Mouse (Mus musculus): ENCODE results near the gene Actn2. TPM values are rescaled to one million over a fixed set of nuclear protein-coding genes. Genes with fewer than 3 reads are reported as not detected.

Gene Actn2
- polyA plus RNA-seq, 1 experiment from 2014 or later = 3.8 TPM

- WGBS = 70% methylated on average over 4 of the region's 4 CpGs
- H3K4me2 ChIP-seq (ENCODE audit: low read length) = no peak overlapping the region
- no peaks in the 10 kb centered on the region for H3K9me3 ChIP-seq (ENCODE audit: control insufficient read depth, low read length)
- H3K4me3 ChIP-seq (ENCODE audit: low read length) = no peak overlapping the region
- no peaks in the 10 kb centered on the region for H3K36me3 ChIP-seq (ENCODE audit: control insufficient read depth, insufficient read depth, low read length)
- H3K27ac ChIP-seq (ENCODE audit: low read depth, low read length) = no peak overlapping the region
- ATAC-seq = no peak
- H3K9ac ChIP-seq (ENCODE audit: low read depth, low read length) = no peak overlapping the region
- H3K27me3 ChIP-seq (replicated peaks; ENCODE audit: control insufficient read depth, insufficient read depth, low read length) = no peaks in the 10 kb centered on the region
- H3K4me1 ChIP-seq (ENCODE audit: control insufficient read depth, insufficient read depth, low read depth, low read length) = no peaks in the 10 kb centered on the region
These were observed 15.6 kb upstream of the Actn2 start for GRCm38 (mm10) chr13:12356184-12356583.

GRCm38 (mm10) chr13:12349197-12349824, 8.8 kb upstream of the Actn2 start:
- 84% methylated on average over 13 of the region's 13 CpGs for WGBS
- H3K36me3 ChIP-seq (ENCODE audit: control insufficient read depth, insufficient read depth, low read length) = no peaks in the 10 kb centered on the region
- H3K4me2 ChIP-seq (ENCODE audit: low read length) = no peak overlapping the region
- no peak overlapping the region for H3K27ac ChIP-seq (ENCODE audit: low read depth, low read length)
- H3K27me3 ChIP-seq (replicated peaks; ENCODE audit: control insufficient read depth, insufficient read depth, low read length) = no peaks in the 10 kb centered on the region
- no peak overlapping the region for H3K9ac ChIP-seq (ENCODE audit: low read depth, low read length)
- no peaks in the 10 kb centered on the region for H3K4me1 ChIP-seq (ENCODE audit: control insufficient read depth, insufficient read depth, low read depth, low read length)
- no peaks in the 10 kb centered on the region for H3K9me3 ChIP-seq (ENCODE audit: control insufficient read depth, low read length)
- no peak overlapping the region for H3K4me3 ChIP-seq (ENCODE audit: low read length)
- no peak for ATAC-seq

- Histone ChIP-seq H3K4me1 (ENCODE audit: control insufficient read depth, insufficient read depth, low read depth, low read length) (no peaks in the 10 kb centered on the region), H3K4me3 (ENCODE audit: low read length) (no peak overlapping the region), H3K36me3 (ENCODE audit: control insufficient read depth, insufficient read depth, low read length) (no peaks in the 10 kb centered on the region), H3K4me2 (ENCODE audit: low read length) (no peak overlapping the region), H3K27ac (ENCODE audit: low read depth, low read length) (no peak overlapping the region), H3K9me3 (ENCODE audit: control insufficient read depth, low read length) (no peaks in the 10 kb centered on the region), H3K9ac (ENCODE audit: low read depth, low read length) (no peak overlapping the region), H3K27me3 (replicated peaks; ENCODE audit: control insufficient read depth, insufficient read depth, low read length) (no peaks in the 10 kb centered on the region)
- no peak for ATAC-seq
- 64% methylated on average over 3 of the region's 3 CpGs for WGBS
These were observed 6.3 kb upstream of the Actn2 start for GRCm38 (mm10) chr13:12346837-12347236.

GRCm38 (mm10) chr13:12341447-12341846, 887 bp upstream of the Actn2 start:
- WGBS = 65% methylated on average over 6 of the region's 6 CpGs
- Histone ChIP-seq H3K27me3 (replicated peaks; ENCODE audit: control insufficient read depth, insufficient read depth, low read length) (no peaks in the 10 kb centered on the region), H3K4me1 (ENCODE audit: control insufficient read depth, insufficient read depth, low read depth, low read length) (no peaks in the 10 kb centered on the region), H3K9me3 (ENCODE audit: control insufficient read depth, low read length) (no peaks in the 10 kb centered on the region), H3K4me2 (ENCODE audit: low read length) (peak overlapping the region; percentile 96; the same call in 1 of the 2 replicates), H3K4me3 (ENCODE audit: low read length) (no peak overlapping the region), H3K9ac (ENCODE audit: low read depth, low read length) (no peak overlapping the region), H3K36me3 (ENCODE audit: control insufficient read depth, insufficient read depth, low read length) (no peaks in the 10 kb centered on the region), H3K27ac (ENCODE audit: low read depth, low read length) (no peak overlapping the region)
- no peak for ATAC-seq

- no peaks in the 10 kb centered on the region for H3K36me3 ChIP-seq (ENCODE audit: control insufficient read depth, insufficient read depth, low read length)
- ATAC-seq = no peak
These were observed 1.1 kb downstream of the Actn2 start for GRCm38 (mm10) chr13:12339446-12339845.

GRCm38 (mm10) chr13:12337752-12338151, 2.8 kb downstream of the Actn2 start:
- H3K9ac ChIP-seq (ENCODE audit: low read depth, low read length) = no peak overlapping the region
- H3K4me2 ChIP-seq (ENCODE audit: low read length) = no peak overlapping the region
- H3K27me3 ChIP-seq (replicated peaks; ENCODE audit: control insufficient read depth, insufficient read depth, low read length) = no peaks in the 10 kb centered on the region
- H3K4me1 ChIP-seq (ENCODE audit: control insufficient read depth, insufficient read depth, low read depth, low read length) = no peaks in the 10 kb centered on the region
- H3K27ac ChIP-seq (ENCODE audit: low read depth, low read length) = no peak overlapping the region
- WGBS = 88% methylated on average over 7 of the region's 7 CpGs
- no peak overlapping the region for H3K4me3 ChIP-seq (ENCODE audit: low read length)
- H3K9me3 ChIP-seq (ENCODE audit: control insufficient read depth, low read length) = no peaks in the 10 kb centered on the region
- H3K36me3 ChIP-seq (ENCODE audit: control insufficient read depth, insufficient read depth, low read length) = no peaks in the 10 kb centered on the region
- ATAC-seq = no peak

More at GRCm38 (mm10) chr13:12339446-12339845, 1.1 kb downstream of the Actn2 start:
- Histone ChIP-seq H3K9ac (ENCODE audit: low read depth, low read length) (no peak overlapping the region), H3K4me1 (ENCODE audit: control insufficient read depth, insufficient read depth, low read depth, low read length) (no peaks in the 10 kb centered on the region), H3K4me2 (ENCODE audit: low read length) (no peak overlapping the region), H3K27me3 (replicated peaks; ENCODE audit: control insufficient read depth, insufficient read depth, low read length) (no peaks in the 10 kb centered on the region), H3K27ac (ENCODE audit: low read depth, low read length) (no peak overlapping the region), H3K4me3 (ENCODE audit: low read length) (no peak overlapping the region), H3K9me3 (ENCODE audit: control insufficient read depth, low read length) (no peaks in the 10 kb centered on the region)

GRCm38 (mm10) chr13:12334016-12334415, 6.5 kb downstream of the Actn2 start:
- 64% methylated on average over 12 of the region's 12 CpGs for WGBS
- Histone ChIP-seq H3K4me2 (ENCODE audit: low read length) (no peak overlapping the region), H3K9ac (ENCODE audit: low read depth, low read length) (no peak overlapping the region), H3K27ac (ENCODE audit: low read depth, low read length) (no peak overlapping the region), H3K36me3 (ENCODE audit: control insufficient read depth, insufficient read depth, low read length) (no peaks in the 10 kb centered on the region), H3K4me1 (ENCODE audit: control insufficient read depth, insufficient read depth, low read depth, low read length) (no peaks in the 10 kb centered on the region), H3K9me3 (ENCODE audit: control insufficient read depth, low read length) (no peaks in the 10 kb centered on the region), H3K27me3 (replicated peaks; ENCODE audit: control insufficient read depth, insufficient read depth, low read length) (no peaks in the 10 kb centered on the region), H3K4me3 (ENCODE audit: low read length) (no peak overlapping the region)
- no peak for ATAC-seq

GRCm38 (mm10) chr13:12331528-12331927, 9.0 kb downstream of the Actn2 start:
- no peaks in the 10 kb centered on the region for H3K4me1 ChIP-seq (ENCODE audit: control insufficient read depth, insufficient read depth, low read depth, low read length)
- ATAC-seq = no peak
- H3K27ac ChIP-seq (ENCODE audit: low read depth, low read length) = no peak overlapping the region
- no peak overlapping the region for H3K9ac ChIP-seq (ENCODE audit: low read depth, low read length)
- WGBS = 99% methylated on average over 5 of the region's 5 CpGs
- H3K27me3 ChIP-seq (replicated peaks; ENCODE audit: control insufficient read depth, insufficient read depth, low read length) = no peaks in the 10 kb centered on the region
- H3K9me3 ChIP-seq (ENCODE audit: control insufficient read depth, low read length) = no peaks in the 10 kb centered on the region
- H3K36me3 ChIP-seq (ENCODE audit: control insufficient read depth, insufficient read depth, low read length) = no peaks in the 10 kb centered on the region
- no peak overlapping the region for H3K4me3 ChIP-seq (ENCODE audit: low read length)
- H3K4me2 ChIP-seq (ENCODE audit: low read length) = no peak overlapping the region

GRCm38 (mm10) chr13:12328392-12328791, 12.2 kb downstream of the Actn2 start:
- H3K4me3 ChIP-seq (ENCODE audit: low read length) = no peak overlapping the region
- H3K4me2 ChIP-seq (ENCODE audit: low read length) = no peak overlapping the region
- no peak overlapping the region for H3K9ac ChIP-seq (ENCODE audit: low read depth, low read length)
- WGBS = 85% methylated on average over 4 of the region's 4 CpGs
- H3K27ac ChIP-seq (ENCODE audit: low read depth, low read length) = no peak overlapping the region
- no peaks in the 10 kb centered on the region for H3K9me3 ChIP-seq (ENCODE audit: control insufficient read depth, low read length)
- ATAC-seq = no peak
- H3K4me1 ChIP-seq (ENCODE audit: control insufficient read depth, insufficient read depth, low read depth, low read length) = no peaks in the 10 kb centered on the region
- no peaks in the 10 kb centered on the region for H3K36me3 ChIP-seq (ENCODE audit: control insufficient read depth, insufficient read depth, low read length)
- no peaks in the 10 kb centered on the region for H3K27me3 ChIP-seq (replicated peaks; ENCODE audit: control insufficient read depth, insufficient read depth, low read length)

- Histone ChIP-seq H3K36me3 (ENCODE audit: control insufficient read depth, insufficient read depth, low read length) (no peaks in the 10 kb centered on the region), H3K9ac (ENCODE audit: low read depth, low read length) (no peak overlapping the region), H3K4me2 (ENCODE audit: low read length) (no peak overlapping the region), H3K27ac (ENCODE audit: low read depth, low read length) (no peak overlapping the region), H3K4me3 (ENCODE audit: low read length) (no peak overlapping the region), H3K9me3 (ENCODE audit: control insufficient read depth, low read length) (no peaks in the 10 kb centered on the region), H3K27me3 (replicated peaks; ENCODE audit: control insufficient read depth, insufficient read depth, low read length) (no peaks in the 10 kb centered on the region), H3K4me1 (ENCODE audit: control insufficient read depth, insufficient read depth, low read depth, low read length) (no peaks in the 10 kb centered on the region)
- WGBS = 96% methylated on average over 6 of the region's 6 CpGs
- ATAC-seq = no peak
These were observed 13.0 kb downstream of the Actn2 start for GRCm38 (mm10) chr13:12327577-12327976.

All from hindbrain, embryonic 16.5 days (tissue).